Mouse (Mus musculus) c-Kit-positive CD71-positive TER-119-positive erythroid progenitor cells, embryonic 14.5 days (primary cell): ENCODE results near the gene Farp2.
"Not testable (repeated sequence)": the region's sequence is repeated elsewhere in the genome, so short reads cannot be mapped to it uniquely, and the experiment has no call there.

Source experiments
- DNase-seq: peaks from one replicate; pipeline ENCODE4 v3.0.0-alpha.2; 2013; ENCODE audit warnings: low spot score

The Farp2 gene

DNA sequence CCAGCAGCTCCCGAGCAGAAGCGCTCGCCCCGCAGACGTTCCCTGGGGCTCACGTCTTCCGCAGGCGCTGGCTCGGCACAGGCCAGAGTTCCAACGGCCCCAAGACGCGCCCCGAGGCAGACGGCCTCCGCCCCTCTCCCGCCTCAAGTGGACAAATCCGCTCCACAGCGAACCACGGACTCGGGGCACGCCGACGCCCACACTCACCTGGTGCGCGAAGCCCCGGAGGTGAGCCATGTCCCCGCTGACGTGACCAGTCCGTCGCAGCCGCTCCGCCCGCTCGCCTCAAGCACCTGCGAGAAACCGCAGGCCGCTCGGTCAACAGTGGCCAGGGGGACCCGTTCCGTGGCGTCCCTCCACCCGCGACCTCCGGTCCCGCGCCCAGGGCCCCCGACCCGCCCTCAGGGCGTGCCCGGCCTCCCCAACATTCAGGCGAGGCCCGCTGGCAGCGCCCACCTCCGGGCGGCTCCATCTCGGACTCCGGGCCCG is 123.3 kb downstream of the Farp2 start:
- DNase-seq: peak; percentile 31

DNA sequence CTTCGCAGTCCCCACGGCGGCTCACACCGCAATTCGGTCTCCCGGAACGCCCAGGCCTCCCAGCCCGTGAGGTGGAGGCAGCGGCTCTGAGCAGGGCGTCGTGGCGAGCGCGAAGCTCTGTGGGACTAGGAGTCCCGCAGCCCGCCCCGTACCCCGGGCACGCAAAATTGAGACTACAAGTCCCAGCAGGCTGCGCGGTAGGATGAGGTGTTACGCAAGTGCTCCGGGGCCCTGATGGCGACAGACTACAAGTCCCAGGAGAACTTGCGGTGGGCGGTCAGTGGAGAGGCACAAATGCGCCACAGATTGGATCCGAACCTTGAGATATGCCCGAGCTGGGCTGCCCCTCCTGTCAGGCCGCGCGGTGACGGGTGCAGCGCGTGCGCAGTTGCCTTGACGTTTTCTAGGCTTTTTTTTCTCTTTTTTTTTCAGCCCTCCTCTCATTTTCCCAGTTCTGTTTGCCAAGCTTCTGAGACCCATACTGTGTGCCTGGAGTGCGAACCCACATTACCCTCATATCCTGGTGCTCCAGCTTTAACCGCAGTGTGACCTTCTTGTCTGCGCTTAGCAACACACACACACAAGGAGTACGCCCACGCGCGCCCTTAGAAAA is 123.8 kb downstream of the Farp2 start:
- peak; percentile 96 for DNase-seq

GRCm38 (mm10) chr1:93636211-93636897 is 124.5 kb downstream of the Farp2 start:
- peak; percentile 27 for DNase-seq

DNA sequence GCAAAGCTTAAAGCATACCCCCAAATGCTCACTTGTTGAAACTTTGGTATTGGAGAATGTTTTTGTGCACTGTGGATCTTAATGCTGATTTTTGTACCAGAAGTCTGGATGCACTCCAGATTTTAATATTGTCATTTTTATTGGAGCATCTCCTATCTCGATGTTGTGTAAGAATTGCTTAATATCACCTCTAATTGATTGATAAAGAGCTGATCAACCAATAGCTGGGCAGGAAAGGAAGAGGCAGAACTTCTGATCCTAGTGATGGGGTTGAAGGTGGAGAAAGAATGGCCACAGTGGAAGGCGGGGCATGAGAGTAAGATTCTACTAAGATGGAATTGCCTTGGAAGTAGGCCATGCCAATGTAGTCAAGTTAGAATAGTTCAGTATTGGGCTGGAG is 130.1 kb downstream of the Farp2 start:
- no peak for DNase-seq

GRCm38 (mm10) chr1:93642692-93643091 is 130.8 kb downstream of the Farp2 start:
- no peak for DNase-seq

GRCm38 (mm10) chr1:93649604-93650172 is 137.8 kb downstream of the Farp2 start:
- no peak for DNase-seq

DNA sequence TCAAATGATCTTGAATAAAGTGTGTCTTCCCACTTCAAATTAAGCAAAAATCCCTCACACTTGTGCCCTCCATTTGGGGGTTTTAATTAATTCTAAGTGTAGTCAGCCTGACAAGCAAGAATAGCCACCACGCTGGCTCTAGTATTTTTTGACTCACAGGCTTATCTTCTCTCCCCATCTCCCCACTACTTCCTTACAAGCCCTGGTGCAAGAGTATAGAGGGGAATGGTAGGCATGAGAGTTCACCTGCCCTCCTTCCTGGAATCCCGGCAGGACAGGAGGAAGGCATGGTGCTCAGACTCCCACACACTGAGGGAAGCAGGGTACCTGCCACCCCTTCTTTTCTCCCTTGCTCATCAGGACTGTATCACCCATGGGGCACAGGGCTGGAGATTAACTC is 142.4 kb downstream of the Farp2 start:
- no peak for DNase-seq

- no peak for DNase-seq
Measured at GRCm38 (mm10) chr1:93654798-93655197, 142.9 kb downstream of the Farp2 start.

GRCm38 (mm10) chr1:93656325-93657024 is 144.6 kb downstream of the Farp2 start:
- no peak for DNase-seq

DNA sequence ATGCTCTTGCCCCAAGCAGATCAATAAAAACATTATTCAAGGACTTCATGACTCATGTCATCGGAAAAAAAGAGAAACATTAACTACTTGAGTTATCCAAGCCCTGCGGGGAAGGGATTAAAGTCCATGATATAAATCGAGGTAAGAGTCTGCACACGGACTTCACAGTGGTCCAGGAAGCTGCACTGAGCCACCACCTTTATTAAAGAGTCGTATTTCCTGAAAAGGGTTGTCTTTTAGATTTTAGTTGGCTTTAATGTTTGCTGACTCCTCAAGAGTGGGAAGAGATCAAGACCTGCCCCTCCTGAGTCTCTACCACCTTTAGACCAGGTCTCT is 145.1 kb downstream of the Farp2 start:
- DNase-seq: no peak

DNA sequence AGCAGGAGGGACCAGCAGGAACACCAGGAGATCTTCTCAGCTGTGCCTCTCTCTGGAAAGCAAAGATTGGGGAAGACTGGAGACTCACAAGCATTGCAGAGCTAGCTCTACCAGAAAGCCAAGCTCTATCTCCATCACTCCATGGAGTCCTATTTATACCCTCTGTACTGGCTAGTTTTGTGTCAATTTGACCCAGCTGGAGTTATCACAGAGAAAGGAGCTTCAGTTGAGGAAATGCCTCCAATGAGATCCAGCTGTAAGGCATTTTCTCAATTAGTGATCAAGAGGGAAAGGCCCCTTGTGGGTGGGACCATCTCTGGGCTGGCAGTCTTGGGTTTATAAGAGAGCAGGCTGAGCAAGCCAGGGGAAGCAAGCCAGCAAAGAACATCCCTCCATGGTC is 146.7 kb downstream of the Farp2 start, which contains the start of gene Stk25:
TSS of gene Stk25 (minus strand) at position 101 of the 400 bp plus-strand sequence.
- not testable (repeated sequence) for DNase-seq

DNA sequence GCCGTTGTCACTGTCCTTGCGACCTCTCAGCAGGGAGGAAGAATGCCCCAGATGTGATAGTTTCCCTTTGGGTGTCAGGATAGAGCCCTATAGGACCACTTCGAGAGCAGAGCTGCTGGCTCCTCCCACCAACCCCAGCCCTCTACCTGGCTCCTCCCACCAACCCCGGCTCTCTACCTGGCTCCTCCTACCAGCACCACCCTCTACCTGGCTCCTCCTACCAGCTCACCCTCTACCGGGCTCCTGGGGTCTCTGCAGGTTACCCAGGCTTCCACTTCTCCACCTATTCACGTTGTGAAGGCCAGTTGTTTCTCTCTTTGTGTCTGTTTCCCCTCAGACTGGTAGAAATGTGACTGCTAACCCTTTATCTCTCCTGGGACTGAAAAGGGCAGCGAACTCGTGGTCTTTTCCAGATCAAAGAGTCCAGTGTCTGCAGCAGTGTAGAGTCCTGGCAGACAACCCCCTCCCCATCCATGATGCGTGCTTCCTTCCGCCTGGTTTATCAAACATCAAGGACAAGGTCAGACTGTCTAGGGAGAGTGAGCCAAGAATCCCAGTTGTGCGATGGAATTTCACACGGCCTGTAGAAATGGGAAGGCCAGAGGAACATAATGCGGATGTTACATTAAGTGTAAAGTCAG is 156.0 kb downstream of the Farp2 start:
- peak; percentile 40 for DNase-seq

DNA sequence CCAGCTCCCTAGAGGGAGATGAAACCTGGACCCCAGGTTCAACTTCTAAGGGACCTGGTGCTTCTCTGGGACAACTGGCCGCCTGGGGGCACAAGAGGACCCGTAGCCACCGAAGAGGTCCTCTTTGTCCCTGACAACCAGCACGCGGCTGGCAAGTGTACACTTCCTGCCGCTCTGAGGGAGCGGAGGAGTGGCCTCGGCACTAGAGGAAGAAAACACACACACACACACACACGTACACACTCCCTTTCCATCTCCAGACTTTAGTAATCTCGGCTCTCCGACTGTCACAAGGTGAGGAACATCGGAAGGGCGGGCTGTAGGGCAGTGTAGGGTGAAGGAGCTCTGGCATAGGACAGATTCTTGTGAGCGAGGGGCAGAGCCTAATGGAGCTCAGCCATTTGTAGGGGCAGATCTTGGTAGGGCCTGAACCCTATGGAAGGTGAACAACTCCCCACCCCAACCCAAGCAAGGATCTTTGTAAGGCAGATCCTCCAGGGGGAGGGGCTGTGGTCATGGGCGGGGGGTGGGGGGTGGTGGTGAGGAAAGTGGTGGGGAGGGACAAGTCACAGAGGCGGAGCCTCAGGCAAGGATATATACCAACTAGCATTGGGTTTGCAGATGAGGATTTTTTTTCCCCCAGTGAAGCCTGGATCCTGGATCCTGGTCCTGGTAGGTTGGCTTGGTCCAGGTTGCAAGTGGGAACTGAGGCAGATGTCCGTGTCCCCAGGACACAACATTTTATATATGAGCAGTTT is 157.1 kb downstream of the Farp2 start:
- peak; percentile 45 for DNase-seq

- no peak for DNase-seq
Measured at GRCm38 (mm10) chr1:93669941-93670340, 158.1 kb downstream of the Farp2 start.
